Comparison of ENCODE assay signal across 7 mouse cellular contexts in the genomic region with DNA sequence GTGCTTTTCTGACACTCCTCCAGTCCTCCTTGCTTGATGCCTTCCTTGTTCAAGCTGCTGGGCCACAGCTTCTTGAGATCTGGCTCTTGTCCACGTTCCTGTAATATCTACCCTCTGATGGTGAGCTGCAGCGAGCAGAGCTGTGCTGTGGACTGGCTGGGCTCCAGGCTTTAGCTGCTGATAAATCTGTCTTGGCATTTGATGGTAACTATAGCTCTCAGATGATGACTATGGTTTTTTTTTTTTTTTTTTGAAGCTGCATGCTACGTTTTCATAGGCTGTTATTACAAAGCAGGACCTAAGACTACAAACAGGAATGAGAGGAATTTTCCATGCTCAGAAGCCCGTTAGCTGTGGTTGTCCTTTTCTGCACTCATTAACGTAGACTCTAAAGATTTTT.
DNase-seq lines count a peak whose midpoint lies in the region; ATAC-seq lines count a peak whose summit lies in the region.

No protein-coding gene starts in this region.

- H3K27me3 ChIP-seq in kidney, embryonic 16.5 days (ENCODE audit: insufficient read depth, low read length), result no peaks in the 10 kb centered on the region
- no peaks in the 10 kb centered on the region for H3K27me3 ChIP-seq in embryonic facial prominence, embryonic 15.5 days
- H3K27me3 ChIP-seq in heart, embryonic 16.5 days (ENCODE audit: control insufficient read depth, insufficient read depth, low read length), result no peaks in the 10 kb centered on the region

- ATAC-seq in kidney, embryonic 16.5 days (ENCODE audit: low FRiP score, low TSS enrichment), result peak; percentile 65; the same call in 1 of the 2 replicates
- peak; percentile 60; the same call in 1 of the 2 replicates for ATAC-seq in embryonic facial prominence, embryonic 15.5 days (ENCODE audit: insufficient number of reproducible peaks, low FRiP score, low TSS enrichment, low read depth)
- ATAC-seq in heart, embryonic 16.5 days (replicated peaks; ENCODE audit: extremely low read depth, insufficient read depth, low FRiP score), result peak; percentile 86

- no peaks in the 10 kb centered on the region for H3K9me3 ChIP-seq in kidney, embryonic 16.5 days (ENCODE audit: low read length)
- no peaks in the 10 kb centered on the region for H3K9me3 ChIP-seq in embryonic facial prominence, embryonic 15.5 days (replicated peaks)
- no peaks in the 10 kb centered on the region for H3K9me3 ChIP-seq in heart, embryonic 16.5 days (replicated peaks; ENCODE audit: control insufficient read depth, low read length)

- H3K27ac ChIP-seq in kidney, embryonic 16.5 days (ENCODE audit: low read length), result no peak overlapping the region
- no peak overlapping the region; the same call in 1 of the 2 replicates for H3K27ac ChIP-seq in embryonic facial prominence, embryonic 15.5 days (replicated peaks)
- peak overlapping the region; percentile 89 for H3K27ac ChIP-seq in heart, embryonic 16.5 days (ENCODE audit: low read length)

- WGBS in kidney, embryonic 16.5 days, result 35% methylated on average over 5 of the region's 5 CpGs
- 14% methylated on average over 5 of the region's 5 CpGs for WGBS in embryonic facial prominence, embryonic 15.5 days
- WGBS in heart, embryonic 16.5 days, result 13% methylated on average over 5 of the region's 5 CpGs

- 0 out of 2 replicates have a peak, but pooled peaks cover 6% of the 10 kb centered on the region for H3K4me1 ChIP-seq in kidney, embryonic 16.5 days (ENCODE audit: insufficient read depth, low read length)
- H3K4me1 ChIP-seq in embryonic facial prominence, embryonic 15.5 days, result 0 out of 2 replicates have a peak, but pooled peaks cover 3% of the 10 kb centered on the region
- peaks cover 18% of the 10 kb centered on the region for H3K4me1 ChIP-seq in heart, embryonic 16.5 days (ENCODE audit: control insufficient read depth, insufficient read depth, low read length)

- H3K36me3 ChIP-seq in kidney, embryonic 16.5 days (ENCODE audit: insufficient read depth, low read length), result no peaks in the 10 kb centered on the region
- no peaks in the 10 kb centered on the region for H3K36me3 ChIP-seq in embryonic facial prominence, embryonic 15.5 days
- H3K36me3 ChIP-seq in heart, embryonic 16.5 days (ENCODE audit: control insufficient read depth, insufficient read depth), result no peaks in the 10 kb centered on the region

- no peak overlapping the region for H3K9ac ChIP-seq in kidney, embryonic 16.5 days (replicated peaks; ENCODE audit: low read length)
- no peak overlapping the region for H3K9ac ChIP-seq in embryonic facial prominence, embryonic 15.5 days
- H3K9ac ChIP-seq in heart, embryonic 16.5 days (ENCODE audit: low read length), result peak overlapping the region; percentile 4; the same call in 1 of the 2 replicates

- H3K4me2 ChIP-seq in kidney, embryonic 16.5 days (replicated peaks; ENCODE audit: low read depth, low read length), result no peak overlapping the region
- H3K4me2 ChIP-seq in embryonic facial prominence, embryonic 15.5 days (replicated peaks), result no peak overlapping the region
- peak overlapping the region; percentile 40 for H3K4me2 ChIP-seq in heart, embryonic 16.5 days (ENCODE audit: low read depth, low read length)

- no peak overlapping the region for H3K4me3 ChIP-seq in kidney, embryonic 16.5 days (ENCODE audit: low read length)
- H3K4me3 ChIP-seq in embryonic facial prominence, embryonic 15.5 days (replicated peaks), result no peak overlapping the region
- no peak overlapping the region for H3K4me3 ChIP-seq in heart, embryonic 16.5 days (ENCODE audit: low read length)

- intact Hi-C loops in left cerebral cortex, postnatal 25 days (cut with DNase I), result no loop called here

- DNase-seq in kidney, adult 9 months, result no peak
- peak; percentile 34 to 70 for DNase-seq in left cerebral cortex, postnatal 25 days (ENCODE audit: low spot score in 2 of 2)
- DNase-seq in testis, postnatal 14 days (ENCODE audit: low spot score), result peak; percentile 61
- DNase-seq in embryo, embryonic 11 days, result no peak

Comparison
In these comparisons a context has a peak if more than half of its experiments do, and no peak if none do; other contexts are left out.
1. DNase-seq: peak in left cerebral cortex, postnatal 25 days (2 of 2) and testis, postnatal 14 days (single experiment); none in kidney, adult 9 months (single experiment) and embryo, embryonic 11 days (single experiment).
2. Peak in every context shown above with its lines, with median percentiles within 50 percentile points of each other: ATAC-seq.